Mouse (Mus musculus) liver, adult 2 months (tissue): ENCODE data around the gene Shisal2a.

Source experiments
- CTCF ChIP-seq: fragments of 200-500 bp; IDR thresholded peaks from 2 replicates; pipeline ENCODE4 v1.5.1; 2011; ENCODE audit warnings: low read depth, low read length, control low read depth
- POLR2A ChIP-seq: fragments of 200-500 bp; IDR thresholded peaks from 2 replicates; pipeline ENCODE4 v1.6.1; 2011; ENCODE audit warnings: low read length, control low read depth; ENCODE audit not compliant: insufficient read depth; ENCODE audit errors: extremely low read depth

DNA sequence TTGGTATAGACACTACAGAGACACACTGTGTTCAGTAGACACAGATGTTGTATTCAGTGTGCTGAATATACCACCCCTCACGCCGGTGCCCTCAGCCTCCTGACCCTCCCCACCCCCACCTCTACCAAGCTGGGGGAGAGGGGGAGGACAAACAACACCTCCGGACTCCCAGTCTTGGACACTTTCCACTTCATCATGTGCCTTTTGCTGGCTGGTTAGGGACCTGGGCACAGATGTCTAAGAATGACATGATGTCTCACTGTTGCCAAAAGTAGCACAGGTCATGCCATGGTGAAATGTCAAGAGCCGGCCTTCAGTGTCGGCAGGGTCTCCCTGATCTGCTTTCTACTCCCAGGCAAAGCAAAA, 19.1 kb downstream of the Shisal2a start:
- TF ChIP-seq CTCF: no peak
- no peak for TF ChIP-seq POLR2A
